Mouse (Mus musculus): ENCODE data around the gene Rom1. TPM values are rescaled to one million over a fixed set of nuclear protein-coding genes. Genes with fewer than 3 reads are reported as not detected.

The Rom1 gene
- polyA plus RNA-seq (2017; shearing (Covaris generic)), result 11.8 TPM

DNA sequence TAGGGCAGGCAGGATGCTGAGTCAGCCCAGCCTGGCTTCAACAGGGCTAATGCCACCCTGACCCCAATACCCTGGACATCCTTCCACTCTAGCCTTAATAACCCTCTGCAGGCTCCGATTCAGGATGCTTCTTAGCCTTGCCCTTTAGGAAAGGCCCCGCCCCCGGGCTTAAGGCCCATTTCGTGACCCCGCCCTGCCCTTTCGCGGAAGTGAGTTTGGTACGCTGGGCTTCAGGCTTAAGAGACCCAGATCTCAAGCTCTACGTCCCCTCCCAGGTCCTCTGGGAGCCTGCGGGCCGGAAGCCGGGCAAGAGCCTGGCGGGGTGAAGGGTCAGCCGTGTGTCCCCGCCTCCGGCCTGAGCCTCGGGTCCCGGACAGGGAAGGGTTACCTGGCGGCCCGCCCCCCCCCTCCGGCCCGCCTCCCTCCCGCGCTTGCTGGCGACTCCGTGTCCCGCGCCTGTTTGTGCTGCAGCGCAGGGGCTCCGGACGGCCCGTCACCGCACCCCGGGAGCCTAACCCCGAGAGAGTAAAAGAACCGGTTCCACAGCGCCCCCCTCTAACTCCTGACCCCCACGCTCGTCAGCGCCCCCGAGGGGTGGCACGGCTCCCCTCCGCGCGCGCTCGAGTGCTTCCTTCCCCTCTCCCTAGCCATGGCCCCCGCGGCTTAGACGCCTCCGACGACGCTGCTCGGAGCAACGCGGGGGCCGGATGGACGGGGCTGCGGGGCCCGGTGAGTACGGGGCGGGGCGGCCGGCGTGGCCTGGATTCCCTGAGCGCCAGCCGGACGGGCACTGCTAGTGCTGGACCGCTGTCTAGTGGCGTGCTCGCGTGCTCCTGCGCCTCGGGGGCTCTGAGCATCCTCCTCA, at the start of gene Rom1, which contains the start of gene Eml3:
Gene Rom1 (minus strand): TSS at position 133 of the 865 bp plus-strand sequence.
Gene Eml3 (plus strand): TSS at position 329 of the 865 bp plus-strand sequence.

DNA sequence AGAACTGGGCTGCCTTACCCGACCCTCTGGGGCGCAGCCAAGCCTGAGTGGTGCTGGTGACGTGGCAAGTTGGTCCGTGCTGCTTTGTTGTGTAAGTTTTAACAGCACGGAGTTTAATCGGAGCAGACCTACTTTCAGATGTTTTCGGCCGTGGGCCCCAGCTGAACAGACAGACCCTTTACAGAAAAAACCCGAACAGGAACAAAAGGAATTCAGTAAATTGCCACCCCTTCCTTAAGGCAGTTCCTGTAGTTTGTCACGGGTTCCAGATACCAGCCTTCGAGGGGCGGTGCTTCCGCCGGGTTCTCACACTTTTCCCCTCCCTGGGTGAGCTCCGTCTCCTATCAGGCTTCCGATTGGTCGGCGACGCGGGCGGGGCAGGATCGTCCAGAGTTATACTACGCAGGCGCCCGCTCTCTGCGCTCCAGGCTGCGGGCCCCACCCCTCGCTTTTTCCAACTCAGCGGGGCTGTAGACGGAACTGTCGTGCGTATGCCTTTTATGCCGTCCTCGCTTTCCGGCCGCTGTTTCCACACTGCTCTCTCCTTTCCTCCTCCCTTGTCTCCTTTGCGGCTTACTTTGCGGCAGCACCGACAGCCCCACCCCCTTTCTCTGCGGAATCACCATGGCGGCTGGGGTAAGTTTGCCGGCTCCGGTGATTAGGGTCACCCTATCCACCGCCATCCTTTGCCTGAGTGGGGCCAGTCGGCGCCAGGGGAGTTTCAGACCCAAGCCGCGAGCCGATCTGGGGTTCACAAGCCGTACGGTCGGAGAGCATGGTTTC, 37.6 kb upstream of the Rom1 start, which contains the start of gene Eef1g:
Gene Eef1g (plus strand): TSS at position 452 of the 783 bp plus-strand sequence.

DNA sequence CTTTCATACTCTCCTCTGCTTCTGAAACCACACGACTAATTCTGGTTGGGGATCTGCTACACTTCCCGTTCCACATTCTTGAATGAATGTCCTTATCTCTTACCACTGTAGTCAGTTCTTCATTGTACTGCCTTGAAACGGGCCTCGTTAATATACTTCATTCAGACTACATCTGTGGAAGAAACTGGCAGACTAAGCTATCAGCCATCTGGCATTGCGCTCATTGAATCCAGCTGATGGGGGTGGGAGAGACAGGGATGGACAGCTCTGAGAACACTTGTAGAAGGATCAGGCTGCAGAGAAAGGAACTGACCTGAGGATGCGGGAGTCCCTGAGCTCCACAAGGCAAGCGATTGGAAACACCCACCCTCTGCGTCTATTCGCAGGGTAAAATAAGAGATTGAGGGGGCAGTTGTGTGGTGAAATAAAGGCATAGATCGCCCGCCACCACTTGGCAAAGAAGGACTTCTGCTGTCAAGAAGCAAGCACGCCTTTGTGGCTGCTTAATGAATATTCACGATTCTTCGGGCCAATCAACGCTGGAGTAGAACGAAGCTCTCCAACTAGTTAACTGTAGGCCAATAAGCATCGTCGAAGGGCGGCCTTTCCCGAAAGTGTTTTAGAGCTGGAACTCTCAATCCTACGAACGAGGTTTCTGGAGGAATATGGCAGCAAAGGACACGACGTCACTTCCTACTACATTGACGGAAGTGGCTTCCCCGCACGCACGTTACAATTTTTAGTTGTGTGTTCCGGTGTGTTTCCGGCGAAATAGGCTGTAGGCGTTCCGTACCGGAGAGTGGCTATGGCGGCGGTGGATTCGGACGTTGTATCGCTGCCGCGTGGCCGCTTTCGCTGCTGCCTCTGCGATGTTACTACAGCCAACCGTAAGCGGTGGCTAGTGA, 24.2 kb upstream of the Rom1 start, which contains the start of gene Tut1:
Gene Tut1 (plus strand): TSS at position 713 of the 905 bp plus-strand sequence.

DNA sequence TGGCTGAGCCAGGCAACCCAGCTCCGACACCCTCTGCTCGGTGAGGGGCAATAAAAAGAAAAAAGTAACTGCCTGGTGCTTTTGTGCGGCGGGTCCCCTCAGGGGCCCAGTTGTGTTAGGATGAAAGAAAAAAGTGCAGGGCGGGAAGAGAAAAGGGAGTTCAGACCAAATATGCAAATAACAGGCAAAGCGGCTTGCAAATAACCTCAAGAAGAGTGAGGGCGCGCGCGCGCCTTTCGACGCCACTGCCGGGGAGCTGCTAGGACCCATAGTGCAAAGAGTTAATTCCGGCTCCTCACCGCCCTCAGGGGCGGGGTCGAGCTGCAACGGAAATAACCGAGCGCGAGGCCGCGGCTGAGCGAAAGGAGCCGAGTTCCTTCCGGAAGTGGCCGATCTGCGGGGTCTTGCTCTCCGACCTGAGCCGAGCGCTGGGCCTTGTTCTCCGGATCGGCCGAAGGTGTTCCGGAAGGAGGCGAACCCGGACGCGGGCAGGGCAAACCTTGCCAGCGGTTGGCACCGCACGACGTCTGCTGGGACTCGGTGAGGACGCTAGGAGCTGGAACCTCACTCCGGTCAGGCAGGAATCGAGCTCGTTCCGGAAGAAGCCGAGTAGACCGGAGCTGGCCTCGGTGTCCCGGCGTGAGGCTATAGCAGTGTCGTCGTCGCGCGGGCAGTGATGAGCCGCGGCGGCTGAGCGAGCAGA, 12.5 kb upstream of the Rom1 start, which contains the start of gene Mta2:
Gene Mta2 (plus strand): TSS at position 361 of the 703 bp plus-strand sequence.

DNA sequence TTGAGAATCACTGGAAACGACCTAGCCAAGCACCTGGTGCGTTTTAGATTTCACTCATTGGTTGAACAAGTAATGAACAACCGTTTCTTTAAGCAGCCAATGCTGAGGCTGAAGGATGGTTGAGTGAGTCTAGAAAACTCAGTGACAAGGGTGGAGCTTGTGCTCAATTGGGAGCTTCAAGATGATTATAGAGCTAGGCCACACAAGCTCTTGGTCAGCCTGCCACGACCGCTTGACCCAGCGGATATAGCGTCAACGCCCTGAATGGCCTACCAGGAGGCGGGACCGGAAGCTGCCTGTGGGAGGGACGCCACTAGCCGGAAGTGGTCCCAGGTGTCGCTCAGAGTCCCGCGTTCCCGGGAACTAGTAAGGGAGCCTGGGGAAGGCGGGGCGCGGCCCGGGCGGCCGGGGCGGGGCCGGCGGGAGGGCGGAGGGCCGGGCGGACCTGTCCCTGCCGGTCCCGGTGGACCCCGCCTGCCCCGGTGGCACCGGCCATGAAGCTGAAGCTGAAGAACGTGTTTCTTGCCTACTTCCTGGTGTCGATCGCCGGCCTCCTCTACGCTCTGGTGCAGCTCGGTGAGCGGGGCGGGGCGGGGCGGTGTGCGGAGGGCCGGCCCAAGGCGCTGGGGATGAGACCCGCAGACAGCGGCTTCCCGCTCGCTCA, 9.0 kb downstream of the Rom1 start, which contains the start of gene B3gat3:
Gene B3gat3 (plus strand): TSS at position 302 of the 664 bp plus-strand sequence.

DNA sequence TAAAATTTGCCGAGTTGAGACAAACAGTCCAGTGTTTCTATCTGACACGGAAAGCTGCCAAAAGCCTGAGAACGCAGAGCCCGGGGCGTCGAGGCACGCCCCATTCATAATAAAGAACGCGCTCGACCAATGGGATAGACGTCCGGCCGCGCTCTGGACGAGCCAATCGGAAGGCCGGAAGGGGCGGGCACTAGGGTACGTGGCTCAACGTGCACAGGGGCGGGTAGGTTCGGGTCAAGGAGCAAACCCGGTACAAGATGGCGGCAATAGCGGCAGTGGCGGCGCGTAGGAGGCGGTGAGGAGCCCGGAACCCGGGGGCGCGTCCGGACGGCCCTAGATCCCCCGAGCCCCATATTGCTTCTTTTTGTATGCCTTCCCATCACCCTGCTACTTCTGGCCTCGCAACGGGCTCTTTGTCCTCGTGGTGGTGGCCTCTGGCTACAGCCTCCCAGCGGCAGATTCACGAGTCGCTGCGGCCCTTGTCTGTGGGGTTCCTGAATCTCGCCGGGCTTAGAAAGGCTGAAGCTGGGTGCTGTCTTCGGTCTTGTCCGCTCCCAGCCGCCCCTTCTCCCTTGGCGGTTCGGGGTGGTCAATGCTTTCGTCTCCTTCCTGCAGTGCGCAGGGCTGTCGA, 31.2 kb downstream of the Rom1 start, which contains the start of gene Ganab:
Gene Ganab (plus strand): TSS at position 207 of the 631 bp plus-strand sequence.

DNA sequence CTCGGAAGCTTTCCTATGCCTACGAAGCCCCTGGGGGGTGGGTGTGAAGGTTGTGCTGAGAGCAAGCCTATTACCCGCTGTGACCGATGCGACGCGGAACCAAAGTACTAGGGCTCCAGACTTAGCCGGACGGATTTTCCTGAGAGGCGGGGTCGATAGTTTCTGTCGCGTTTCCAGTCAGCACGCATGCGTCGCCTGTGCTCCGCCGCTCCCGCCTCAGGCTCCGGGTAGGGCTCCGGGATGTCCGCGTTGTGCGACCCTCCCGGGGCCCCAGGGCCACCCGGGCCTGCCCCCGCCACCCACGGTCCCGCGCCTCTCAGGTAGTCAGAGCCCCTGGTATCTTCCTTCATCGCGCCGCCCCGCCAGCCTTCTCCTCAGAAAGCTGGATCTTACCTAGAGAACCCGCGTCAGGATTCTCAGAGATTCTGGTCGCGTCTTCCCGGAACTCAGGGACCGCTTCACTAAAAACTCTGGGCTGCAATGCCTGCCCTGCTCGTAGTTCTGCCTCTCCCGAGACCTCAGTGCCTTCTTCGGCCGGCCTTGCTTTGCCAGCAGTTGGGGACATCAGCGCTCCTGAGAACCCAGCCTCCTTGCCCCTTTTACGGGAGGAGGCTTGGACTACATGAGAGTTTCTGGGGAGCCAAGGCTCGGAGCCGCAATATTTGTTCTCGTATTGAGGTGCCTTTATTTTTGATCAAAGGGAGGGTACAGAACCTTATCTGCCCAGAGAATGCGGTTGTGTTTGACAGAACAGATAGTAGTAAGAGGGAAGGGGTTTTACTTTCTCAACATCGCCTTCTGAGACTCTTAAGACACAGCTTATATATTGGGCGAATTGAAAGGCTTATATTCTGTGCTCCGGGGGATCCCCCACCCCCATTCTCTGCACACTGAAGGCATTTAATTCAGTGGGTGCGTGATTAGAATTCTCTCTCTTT, 36.1 kb downstream of the Rom1 start, which contains the start of gene Ints5:
Gene Ints5 (plus strand): TSS at position 177 of the 938 bp plus-strand sequence.

DNA sequence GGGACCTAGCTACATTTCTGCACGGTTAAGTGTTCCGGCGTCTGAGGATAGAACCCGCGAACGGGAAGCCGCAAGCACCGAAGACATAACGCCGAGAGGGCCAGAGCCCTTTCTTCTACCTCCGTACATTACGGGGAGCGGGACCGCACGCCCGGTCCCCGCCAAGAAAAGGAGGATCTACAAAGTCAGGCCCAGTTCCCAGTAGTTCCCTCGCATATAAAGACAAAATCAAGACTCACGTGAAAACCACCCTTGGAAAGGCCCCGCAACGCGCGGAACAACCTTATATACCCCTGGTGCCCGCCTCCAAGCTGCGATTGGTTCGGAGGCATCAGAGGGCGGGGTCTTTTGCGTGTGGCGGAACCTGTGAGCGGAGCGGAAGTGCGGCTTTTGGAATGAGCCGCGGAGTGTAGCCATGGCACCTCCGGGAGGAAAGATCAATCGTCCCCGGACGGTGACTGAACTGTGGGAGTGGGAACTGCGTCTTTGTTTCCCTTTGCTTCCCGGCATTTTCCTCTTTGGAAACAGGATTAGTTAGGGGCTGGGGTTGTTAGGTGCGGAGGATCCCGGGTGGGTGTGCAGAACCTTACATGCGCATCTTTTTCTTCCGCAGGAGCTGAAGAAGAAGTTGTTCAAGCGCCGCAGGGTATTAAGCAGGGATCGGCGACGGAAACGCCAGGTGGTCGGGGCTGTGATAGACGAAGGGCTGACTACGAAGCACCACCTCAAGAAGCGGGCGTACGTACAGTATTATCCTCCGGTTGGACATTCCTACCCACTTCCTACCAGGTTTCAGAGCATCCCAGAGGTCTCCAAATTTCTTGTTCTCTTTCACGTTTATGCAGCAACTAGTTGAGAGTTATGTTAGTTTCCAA, 40.4 kb downstream of the Rom1 start, which contains the start of the genes 1810009A15Rik and Gm49416:
Gene 1810009A15Rik (plus strand): TSS at position 343 of the 875 bp plus-strand sequence.
Gene Gm49416 (plus strand): TSS at position 416 of the 875 bp plus-strand sequence.

DNA sequence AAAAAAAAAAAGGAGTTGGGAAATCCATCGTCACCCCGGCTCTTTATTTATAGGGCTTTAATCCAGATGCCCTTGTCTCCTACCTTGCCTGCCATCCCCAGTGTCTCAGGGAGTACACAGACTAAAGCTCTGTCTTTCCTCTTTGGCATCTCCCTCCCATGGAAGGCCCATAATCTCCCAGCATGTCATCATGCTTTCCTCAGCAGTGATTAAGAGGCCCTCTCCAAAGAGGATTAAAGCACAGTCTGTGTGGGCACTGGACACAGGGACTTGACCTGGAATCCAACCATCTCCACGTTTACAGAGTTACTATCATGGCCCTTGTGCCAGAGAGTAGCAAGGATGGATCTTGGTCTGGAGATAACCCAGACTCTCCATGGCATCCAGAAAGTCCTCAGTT, 45.5 kb downstream of the Rom1 start, which contains the start of the genes Lbhd1 and Gm49403:
Gene Lbhd1 (plus strand): TSS at position 117 of the 400 bp plus-strand sequence.
Gene Gm49403 (plus strand): TSS at position 315 of the 400 bp plus-strand sequence.

DNA sequence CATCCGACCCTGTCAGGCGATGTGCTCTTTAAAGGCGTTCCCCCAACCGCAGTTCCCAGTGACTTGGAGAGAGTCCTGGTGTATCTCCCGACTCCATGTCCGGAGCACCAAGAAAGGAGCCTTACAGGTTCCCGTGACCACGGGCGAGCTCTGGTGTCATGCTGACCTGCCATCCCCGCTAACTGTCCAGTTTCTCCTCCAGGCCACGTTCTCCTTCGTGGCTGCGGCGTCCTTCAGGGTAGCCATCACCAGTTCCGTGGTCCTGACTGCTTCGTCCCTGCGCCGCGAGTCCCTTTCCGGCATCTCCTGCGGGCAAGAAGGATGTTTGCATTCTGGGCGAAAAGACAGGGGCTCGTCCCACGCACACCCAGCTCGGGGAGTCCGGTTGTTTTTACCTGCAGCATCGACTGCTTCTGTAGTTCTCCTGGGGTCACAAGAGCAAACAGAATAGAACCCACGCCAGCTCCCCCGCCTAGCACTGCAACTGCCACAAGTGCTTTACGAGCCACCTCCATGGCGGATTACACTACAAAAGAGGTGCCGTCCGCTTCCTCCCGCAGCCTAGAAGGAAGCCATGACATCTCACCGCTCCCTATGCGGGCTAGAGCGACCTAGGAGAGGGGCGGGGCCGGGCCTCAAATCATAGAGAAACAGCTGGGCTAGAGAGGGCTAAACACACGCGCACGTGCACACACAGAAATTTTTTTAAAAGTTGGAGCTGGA, 48.7 kb downstream of the Rom1 start, which contains the start of gene Uqcc3:
Gene Uqcc3 (minus strand): TSS at position 613 of the 723 bp plus-strand sequence.

Other genes with a start within 250 kb of the Rom1 start
- 132 TPM for gene Slc3a2, start 206.0 kb downstream of the Rom1 start, polyA plus RNA-seq (2017; shearing (Covaris generic))
- gene Wdr74, start 193.5 kb downstream of the Rom1 start, polyA plus RNA-seq (2017; shearing (Covaris generic)), result 88.5 TPM
- gene 1700092M07Rik, start 188.6 kb downstream of the Rom1 start, polyA plus RNA-seq (2017; shearing (Covaris generic)), result 1.1 TPM
- gene Stx5a, start 187.9 kb downstream of the Rom1 start, polyA plus RNA-seq (2017; shearing (Covaris generic)), result 189 TPM
- gene Nxf1, start 172.3 kb downstream of the Rom1 start, polyA plus RNA-seq (2017; shearing (Covaris generic)), result 324 TPM
- gene Tmem223, start 158.4 kb downstream of the Rom1 start, polyA plus RNA-seq (2017; shearing (Covaris generic)), result 107 TPM
- gene Tmem179b, start 154.9 kb downstream of the Rom1 start, polyA plus RNA-seq (2017; shearing (Covaris generic)), result 167 TPM
- gene Taf6l, start 142.9 kb downstream of the Rom1 start, polyA plus RNA-seq (2017; shearing (Covaris generic)), result 6.1 TPM
- gene Polr2g, start 130.8 kb downstream of the Rom1 start, polyA plus RNA-seq (2017; shearing (Covaris generic)), result 172 TPM
- gene Zbtb3, start 126.8 kb downstream of the Rom1 start, polyA plus RNA-seq (2017; shearing (Covaris generic)), result 4.3 TPM
- gene Ttc9c, start 110.0 kb downstream of the Rom1 start, polyA plus RNA-seq (2017; shearing (Covaris generic)), result 57.9 TPM
- 5.4 TPM for gene Hnrnpul2, start 109.3 kb downstream of the Rom1 start, polyA plus RNA-seq (2017; shearing (Covaris generic))
- not detected for gene AC129217.1, start 99.6 kb downstream of the Rom1 start, polyA plus RNA-seq (2017; shearing (Covaris generic))
- 112 TPM for gene Bscl2, start 91.9 kb downstream of the Rom1 start, polyA plus RNA-seq (2017; shearing (Covaris generic))
- 0.45 TPM for gene Gng3, start 90.2 kb downstream of the Rom1 start, polyA plus RNA-seq (2017; shearing (Covaris generic))
- not detected for gene Lrrn4cl, start 78.6 kb downstream of the Rom1 start, polyA plus RNA-seq (2017; shearing (Covaris generic))
- gene Ubxn1, start 57.9 kb downstream of the Rom1 start, polyA plus RNA-seq (2017; shearing (Covaris generic)), result 165 TPM
- gene Uqcc3, start 48.4 kb downstream of the Rom1 start, polyA plus RNA-seq (2017; shearing (Covaris generic)), result 82.7 TPM
- 75.6 TPM for gene Lbhd1, start 45.6 kb downstream of the Rom1 start, polyA plus RNA-seq (2017; shearing (Covaris generic))
- not detected for gene Gm49403, start 45.4 kb downstream of the Rom1 start, polyA plus RNA-seq (2017; shearing (Covaris generic))
- gene 1810009A15Rik, start 40.5 kb downstream of the Rom1 start, polyA plus RNA-seq (2017; shearing (Covaris generic)), result 74.5 TPM
- not detected for gene Gm49416, start 40.4 kb downstream of the Rom1 start, polyA plus RNA-seq (2017; shearing (Covaris generic))
- 55.6 TPM for gene Ints5, start 36.4 kb downstream of the Rom1 start, polyA plus RNA-seq (2017; shearing (Covaris generic))
- 145 TPM for gene Ganab, start 31.3 kb downstream of the Rom1 start, polyA plus RNA-seq (2017; shearing (Covaris generic))
- 37.2 TPM for gene B3gat3, start 9.0 kb downstream of the Rom1 start, polyA plus RNA-seq (2017; shearing (Covaris generic))
- 76.0 TPM for gene Eml3, start 196 bp upstream of the Rom1 start, polyA plus RNA-seq (2017; shearing (Covaris generic))
- 248 TPM for gene Mta2, start 12.5 kb upstream of the Rom1 start, polyA plus RNA-seq (2017; shearing (Covaris generic))
- gene Tut1, start 24.5 kb upstream of the Rom1 start, polyA plus RNA-seq (2017; shearing (Covaris generic)), result 55.5 TPM
- 297 TPM for gene Eef1g, start 37.7 kb upstream of the Rom1 start, polyA plus RNA-seq (2017; shearing (Covaris generic))
- gene Ahnak, start 59.9 kb upstream of the Rom1 start, polyA plus RNA-seq (2017; shearing (Covaris generic)), result 137 TPM
- not detected for gene Scgb1a1, start 158.6 kb upstream of the Rom1 start, polyA plus RNA-seq (2017; shearing (Covaris generic))
- 24.1 TPM for gene Asrgl1, start 206.3 kb upstream of the Rom1 start, polyA plus RNA-seq (2017; shearing (Covaris generic))